Mouse (Mus musculus) lung, postnatal 0 days (tissue): ENCODE measurements around the gene Znrd1as. TPM values are rescaled to one million over a fixed set of nuclear protein-coding genes. Genes with fewer than 3 reads are reported as not detected.
A peak's percentile ranks its signal among the peaks of the same experiment; 100 is the strongest.
"Not testable (repeated sequence)": the region's sequence is repeated elsewhere in the genome, so short reads cannot be mapped to it uniquely, and the experiment has no call there.

Experiments
- ATAC-seq: fragments of 200-750 bp; cut with Nextera tagmentation; 2 replicates; pipeline ENCODE4 v1.8.0; 2017; ENCODE audit warnings: moderate library complexity
- DNase-seq: peaks from one replicate; pipeline ENCODE4 v3.0.0-alpha.2; 2016; ENCODE audit warnings: low spot score
- H3K27ac ChIP-seq: fragments of 300-500 bp; sonication (generic); 2 replicates; pipeline ENCODE4 v1.5.1; 2014; ENCODE audit warnings: antibody characterized with exemption, mild to moderate bottlenecking, low read length, mixed read lengths
- H3K27me3 ChIP-seq: fragments of 300-500 bp; sonication (generic); replicated peaks from 2 replicates; pipeline ENCODE4 v1.6.1; 2014; ENCODE audit warnings: low read length, mixed read lengths; ENCODE audit not compliant: insufficient read depth
- H3K36me3 ChIP-seq: fragments of 300-500 bp; sonication (generic); 2 replicates; pipeline ENCODE4 v1.6.1; 2014; ENCODE audit warnings: low read length, mixed read lengths; ENCODE audit not compliant: insufficient read depth
- H3K4me1 ChIP-seq: fragments of 300-500 bp; sonication (generic); 2 replicates; pipeline ENCODE4 v1.6.1; 2014; ENCODE audit warnings: antibody characterized with exemption, low read depth, low read length, mixed read lengths; ENCODE audit not compliant: insufficient read depth
- H3K4me2 ChIP-seq: fragments of 300-500 bp; sonication (generic); replicated peaks from 2 replicates; pipeline ENCODE4 v1.6.1; 2014; ENCODE audit warnings: low read depth, mild to moderate bottlenecking, low read length, moderate library complexity, mixed read lengths
- H3K4me3 ChIP-seq: fragments of 300-500 bp; sonication (generic); 2 replicates; pipeline ENCODE4 v1.5.1; 2014; ENCODE audit warnings: low read depth, low read length
- H3K9ac ChIP-seq: fragments of 300-500 bp; sonication (generic); replicated peaks from 2 replicates; pipeline ENCODE4 v1.6.1; 2014; ENCODE audit warnings: low read depth, mild to moderate bottlenecking
- H3K9me3 ChIP-seq: fragments of 300-500 bp; sonication (generic); 2 replicates; pipeline ENCODE4 v1.6.1; 2016; ENCODE audit warnings: low read length, mixed read lengths
- CTCF ChIP-seq: IDR thresholded peaks from 2 replicates; pipeline ENCODE4 v1.5.1; 2016; ENCODE audit warnings: antibody characterized with exemption, mild to moderate bottlenecking
- EP300 ChIP-seq: IDR thresholded peaks from 2 replicates; pipeline ENCODE4 v1.6.1; 2016; ENCODE audit warnings: antibody characterized with exemption, mild to moderate bottlenecking, control low read depth
- WGBS: fragments of 180-500 bp; shearing (Covaris S2); extraction: QIAGEN DNeasy Blood & Tissue Kit; methylation state at CpG from one replicate; pipeline ENCODE4 v1.1.7; 2014; 5-methylcytosine and 5-hydroxymethylcytosine counted together
- polyA plus RNA-seq: library from polyadenylated mRNA; unstranded; fragments of >200 nt; fragmentation: Nextera tagmentation; extraction: Ambion mirVana; gene quantifications from 2 replicates; pipeline ENCODE4 v1.2.1, GENCODE M21; 2015

Gene Znrd1as
- polyA plus RNA-seq, 1 experiment from 2014 or later, result 5.1 TPM

DNA sequence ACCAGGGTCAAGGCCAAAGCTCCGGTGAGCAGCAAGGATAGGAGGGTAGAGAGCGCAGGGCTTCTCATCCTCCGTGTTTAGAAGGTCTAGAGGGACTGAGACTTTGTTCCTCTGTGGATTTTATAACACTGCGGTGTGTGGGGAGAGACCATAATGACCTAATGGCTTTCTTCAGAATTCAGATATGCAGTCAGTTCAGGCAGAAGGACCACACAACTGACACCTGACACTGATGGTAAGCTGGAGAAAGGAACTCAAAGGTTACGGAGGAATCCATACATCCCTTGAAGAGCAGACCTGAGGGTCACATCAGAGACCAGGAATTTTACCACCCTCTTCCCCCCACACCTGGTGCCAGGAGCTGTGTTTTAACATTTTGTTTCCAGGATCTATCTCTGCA, 31.0 kb downstream of the Znrd1as start, which contains the start of gene H2-M5:
Gene H2-M5, minus strand, starts transcription at position 101 of the 400 bp plus-strand sequence.
- TF ChIP-seq CTCF, result no peak
- no peak for TF ChIP-seq EP300
- ATAC-seq (no peak), DNase-seq (no peak)
- H3K4me3 ChIP-seq, result no peak within 1 kb of the TSS
- peak within 1 kb of the TSS; percentile 32 for H3K4me2 ChIP-seq
- no peaks in the 10 kb centered on the region for H3K9me3 ChIP-seq
- H3K36me3 ChIP-seq, result no peaks in the 10 kb centered on the region
- 34% methylated on average over 5 of the region's 5 CpGs for WGBS
- H3K9ac ChIP-seq, result no peak within 1 kb of the TSS
- no peaks in the 10 kb centered on the region for H3K27me3 ChIP-seq
- H3K4me1 ChIP-seq, result no peaks in the 10 kb centered on the region
- no peak within 1 kb of the TSS for H3K27ac ChIP-seq

DNA sequence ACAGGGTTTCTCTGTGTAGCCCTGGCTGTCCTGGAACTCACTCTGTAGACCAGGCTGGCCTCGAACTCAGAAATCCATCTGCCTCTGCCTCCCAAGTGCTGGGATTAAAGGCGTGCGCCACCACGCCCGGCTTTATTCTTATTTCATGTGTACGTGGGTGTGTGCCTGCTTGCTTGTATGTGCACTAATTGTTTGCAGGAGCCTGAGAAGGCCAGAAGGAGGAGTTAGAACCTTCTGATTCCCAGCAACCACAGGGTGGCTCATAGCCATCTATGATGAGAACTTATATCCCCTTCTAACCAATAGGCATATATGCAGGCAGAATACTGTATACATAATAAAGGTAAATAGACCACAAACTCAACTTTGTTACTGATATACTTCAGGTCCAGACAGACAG, 32.2 kb downstream of the Znrd1as start:
- H3K9me3 ChIP-seq, H3K4me2 ChIP-seq, ATAC-seq, H3K4me1 ChIP-seq, H3K9ac ChIP-seq, DNase-seq, H3K36me3 ChIP-seq, H3K27ac ChIP-seq, H3K4me3 ChIP-seq, H3K27me3 ChIP-seq: not testable (repeated sequence)
- WGBS, result 90% methylated on average over 5 of the region's 6 CpGs

DNA sequence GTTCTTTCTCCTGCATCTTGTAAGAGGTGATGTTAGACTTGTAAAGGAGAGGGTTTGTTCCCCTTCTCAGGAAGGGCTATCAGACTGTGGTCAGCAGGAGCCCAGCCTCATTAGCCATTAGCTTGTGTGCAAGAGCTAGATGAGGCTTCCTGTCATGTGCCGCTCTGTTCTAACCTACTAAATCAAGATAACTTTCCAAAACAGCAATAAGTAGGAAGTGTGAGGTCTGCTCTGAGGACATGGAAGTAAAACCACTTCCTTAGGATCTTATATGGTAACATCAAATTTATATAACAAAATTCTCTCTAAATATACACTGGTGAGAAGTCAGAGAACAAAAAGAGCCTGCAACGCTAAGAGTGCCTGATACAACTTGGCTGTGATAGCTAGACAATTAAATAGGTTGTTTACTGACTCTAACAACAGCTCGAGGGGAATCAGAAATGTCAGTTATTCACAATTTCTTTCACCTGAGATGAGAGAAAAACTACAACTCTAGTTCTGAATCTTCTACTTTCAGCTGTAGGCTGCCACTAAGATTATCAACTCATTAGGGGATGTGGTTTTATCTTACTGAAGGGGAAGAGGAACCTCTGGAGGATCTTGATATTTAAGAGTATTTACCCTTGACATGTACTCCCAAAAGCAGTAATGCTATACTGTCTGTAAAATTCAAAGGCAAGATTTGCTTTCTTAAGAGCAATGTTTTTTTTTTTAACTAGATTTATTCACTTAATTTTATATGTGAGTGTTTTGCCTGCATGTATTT, 34.1 kb downstream of the Znrd1as start:
- Histone ChIP-seq H3K9ac (no peak overlapping the region), H3K4me2 (no peak overlapping the region), H3K4me1 (no peaks in the 10 kb centered on the region), H3K9me3 (no peaks in the 10 kb centered on the region), H3K4me3 (no peak overlapping the region), H3K27me3 (no peaks in the 10 kb centered on the region), H3K36me3 (no peaks in the 10 kb centered on the region), H3K27ac (no peak overlapping the region)
- ATAC-seq (no peak), DNase-seq (no peak)
- TF ChIP-seq EP300, result no peak
- TF ChIP-seq CTCF, result no peak
- WGBS, result 57% methylated on average over 3 of the region's 3 CpGs

DNA sequence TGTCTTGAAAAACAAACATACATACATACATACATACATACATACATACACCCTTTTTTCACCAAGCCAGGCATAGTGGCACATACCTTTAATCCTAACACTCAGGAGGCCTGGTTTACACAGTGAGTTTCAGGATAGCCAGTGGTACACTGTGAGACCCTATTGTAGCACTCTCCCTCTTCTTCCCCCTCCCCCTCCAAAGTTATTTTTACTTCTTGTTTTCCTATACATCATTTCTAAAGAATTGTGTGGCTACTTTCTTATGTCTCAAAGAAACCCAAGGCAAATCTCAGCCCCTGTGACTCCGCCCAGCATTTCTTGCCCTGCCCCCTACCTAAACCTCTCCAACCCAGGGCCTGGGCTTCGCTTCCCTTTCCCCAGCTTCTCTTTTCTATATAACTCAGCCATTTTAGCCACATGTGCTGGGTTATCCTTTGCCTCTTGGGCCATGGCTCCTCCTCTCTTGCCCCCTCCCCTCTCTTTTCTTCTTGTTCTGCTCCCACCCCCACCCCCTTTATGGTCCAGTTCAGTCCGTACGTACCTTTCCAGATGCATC, 35.5 kb downstream of the Znrd1as start:
- TF ChIP-seq CTCF (no peak), EP300 (no peak)
- WGBS, result 76% methylated on average over 4 of the region's 4 CpGs
- ATAC-seq, result no peak

DNA sequence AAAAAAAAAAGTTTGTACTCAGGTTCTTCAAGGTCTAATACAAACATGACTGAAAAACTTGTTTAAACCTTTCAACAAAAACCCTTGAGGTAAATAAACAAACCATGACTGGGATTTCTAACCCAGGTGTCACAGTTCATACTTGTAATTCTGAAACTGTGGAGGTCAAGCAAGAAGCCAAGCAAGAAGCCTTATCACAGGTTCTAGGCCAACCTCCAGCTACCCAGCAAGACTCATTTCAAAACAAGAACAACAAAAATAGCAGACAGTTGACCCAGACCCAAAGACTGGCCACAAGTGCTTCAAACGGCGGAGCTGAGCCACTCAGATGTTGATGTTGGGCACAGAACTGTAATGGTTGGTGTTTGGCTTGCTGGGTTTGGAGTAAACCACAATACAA, 36.1 kb downstream of the Znrd1as start:
- Histone ChIP-seq H3K9me3 (no peaks in the 10 kb centered on the region), H3K4me3 (no peak overlapping the region), H3K27ac (no peak overlapping the region), H3K4me1 (no peaks in the 10 kb centered on the region), H3K36me3 (no peaks in the 10 kb centered on the region), H3K4me2 (no peak overlapping the region), H3K27me3 (no peaks in the 10 kb centered on the region), H3K9ac (no peak overlapping the region)
- ATAC-seq, result no peak
- 63% methylated on average over 2 of the region's 2 CpGs for WGBS
- DNase-seq, result peak; percentile 27
- no peak for TF ChIP-seq EP300

More for the DNA sequence above, 35.5 kb downstream of the Znrd1as start:
- Histone ChIP-seq H3K9ac (no peak overlapping the region), H3K4me3 (no peak overlapping the region), H3K9me3 (no peaks in the 10 kb centered on the region), H3K4me1 (no peaks in the 10 kb centered on the region), H3K27ac (no peak overlapping the region), H3K36me3 (no peaks in the 10 kb centered on the region), H3K27me3 (no peaks in the 10 kb centered on the region), H3K4me2 (no peak overlapping the region)
- no peak for DNase-seq

DNA sequence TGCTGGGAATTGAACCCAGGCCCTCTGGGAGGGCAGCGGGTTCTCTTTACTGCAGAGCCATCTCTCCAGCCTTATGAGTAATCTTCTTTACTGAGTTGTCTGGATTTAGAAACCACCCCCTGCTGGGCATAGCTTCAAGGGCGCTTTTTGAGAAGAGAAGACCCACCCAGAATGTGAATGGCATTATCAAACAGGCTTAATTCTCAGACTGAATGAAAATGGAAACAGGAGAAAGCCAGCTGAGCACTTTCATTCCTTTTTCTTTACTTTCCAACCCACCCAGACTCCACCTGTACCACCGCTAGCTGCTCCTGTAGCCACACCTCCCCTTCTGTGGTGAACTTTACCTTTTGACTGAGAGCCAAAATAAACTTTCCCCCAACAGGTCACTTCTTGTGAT, 37.1 kb downstream of the Znrd1as start:
- Histone ChIP-seq H3K4me3 (no peak overlapping the region), H3K36me3 (no peaks in the 10 kb centered on the region), H3K4me1 (no peaks in the 10 kb centered on the region), H3K27me3 (no peaks in the 10 kb centered on the region), H3K9ac (no peak overlapping the region), H3K9me3 (no peaks in the 10 kb centered on the region), H3K27ac (no peak overlapping the region), H3K4me2 (no peak overlapping the region)
- whole genome bisulfite sequencing, result 54% methylated on average over 3 of the region's 3 CpGs
- TF ChIP-seq EP300, result no peak
- TF ChIP-seq CTCF, result no peak
- DNase-seq (no peak), ATAC-seq (no peak)
